Mouse (Mus musculus) retina, embryonic 14.5 days (tissue): ENCODE data around the gene Snai3.

ENCODE experiments used
- DNase-seq: peaks from one replicate; pipeline ENCODE4 v3.0.0-alpha.2; 2015; ENCODE audit warnings: low spot score

The Snai3 gene

GRCm38 (mm10) chr8:122430058-122430636 is 30.4 kb downstream of the Snai3 start:
- no peak for DNase-seq

GRCm38 (mm10) chr8:122428163-122428562 is 32.4 kb downstream of the Snai3 start:
- no peak for DNase-seq

- DNase-seq = no peak
Observed at GRCm38 (mm10) chr8:122427607-122428006, 32.9 kb downstream of the Snai3 start.

GRCm38 (mm10) chr8:122426145-122426544 is 34.4 kb downstream of the Snai3 start:
- no peak for DNase-seq

- DNase-seq = no peak
Observed at GRCm38 (mm10) chr8:122423659-122424058, 36.9 kb downstream of the Snai3 start.

GRCm38 (mm10) chr8:122423217-122423616 is 37.3 kb downstream of the Snai3 start:
- DNase-seq = no peak

- DNase-seq = no peak
Observed at GRCm38 (mm10) chr8:122421376-122422070, 39.0 kb downstream of the Snai3 start, which contains the start of gene Il17c. Gene Il17c (plus strand): TSS chr8:122422020.

GRCm38 (mm10) chr8:122419881-122420555 is 40.5 kb downstream of the Snai3 start:
- no peak for DNase-seq

- DNase-seq = no peak
Observed at GRCm38 (mm10) chr8:122415554-122415953, 45.0 kb downstream of the Snai3 start.

GRCm38 (mm10) chr8:122414311-122414710 is 46.2 kb downstream of the Snai3 start:
- DNase-seq = no peak

- DNase-seq = no peak
Observed at GRCm38 (mm10) chr8:122407678-122408077, 52.9 kb downstream of the Snai3 start.

GRCm38 (mm10) chr8:122405146-122405805 is 55.3 kb downstream of the Snai3 start:
- no peak for DNase-seq
